Mouse (Mus musculus): ENCODE data around the gene Lhfpl2. TPM values are rescaled to one million over a fixed set of nuclear protein-coding genes. Genes with fewer than 3 reads are reported as not detected.

The Lhfpl2 gene
- polyA plus RNA-seq, 1 experiment from 2014 or later: 11.9 TPM

DNA sequence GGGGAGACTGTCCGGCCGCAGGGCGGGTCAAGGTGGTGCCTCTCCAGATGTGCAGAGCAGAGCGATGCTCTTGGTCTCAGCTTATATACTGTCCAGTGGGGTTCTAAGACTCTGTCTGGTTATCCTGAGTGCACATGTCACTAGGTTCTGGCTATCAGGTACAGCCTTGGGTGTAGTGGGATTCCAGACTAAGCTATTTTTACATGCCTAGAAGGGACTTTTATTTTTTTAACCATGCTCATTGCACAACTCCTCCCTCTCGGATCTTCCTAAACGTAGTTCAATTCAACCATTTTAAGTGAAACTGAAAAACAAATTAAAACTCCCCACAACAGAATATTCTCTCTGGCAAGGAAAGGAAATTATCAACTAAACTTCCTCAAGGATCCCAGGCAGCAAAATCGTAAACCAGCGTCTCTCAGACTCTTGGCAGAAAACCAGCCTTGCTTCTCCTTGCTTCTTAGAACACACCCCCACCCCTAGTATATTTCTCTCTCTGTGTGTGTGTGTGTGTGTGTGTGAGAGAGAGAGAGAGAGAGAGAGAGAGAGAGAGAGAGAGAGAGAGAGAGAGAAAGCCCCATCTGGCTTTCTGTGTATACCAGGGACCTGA is 47.4 kb downstream of the Lhfpl2 start:
- H3K4me1 ChIP-seq (replicated peaks): no peaks in the 10 kb centered on the region
- no peak for ATAC-seq
- WGBS: 91% methylated on average over 8 of the region's 8 CpGs

DNA sequence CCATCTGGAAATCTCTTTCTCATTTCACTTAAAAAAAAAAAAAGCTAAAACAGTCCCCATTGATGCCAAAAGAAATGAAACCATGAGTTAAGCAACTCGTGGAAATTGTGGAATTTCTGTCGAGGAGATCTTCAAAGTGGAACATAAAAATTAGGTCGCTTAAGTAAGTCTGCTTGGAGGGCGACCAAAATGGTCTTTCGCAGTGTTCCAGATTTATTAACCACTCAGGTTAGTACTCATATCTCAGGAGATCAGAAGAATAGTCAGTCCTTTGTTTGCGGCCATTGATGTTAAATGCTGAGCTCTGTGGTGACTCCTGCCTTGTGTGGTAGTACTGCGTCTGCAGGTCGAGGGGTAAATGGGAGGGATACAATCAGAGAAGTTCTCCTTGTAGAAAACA is 48.8 kb downstream of the Lhfpl2 start:
- no peak overlapping the region for H3K4me3 ChIP-seq (replicated peaks)
- H3K27ac ChIP-seq: no peak overlapping the region
- no peak overlapping the region for H3K4me2 ChIP-seq (replicated peaks)
- H3K27me3 ChIP-seq: no peaks in the 10 kb centered on the region
- no peaks in the 10 kb centered on the region for H3K9me3 ChIP-seq
- whole genome bisulfite sequencing: 93% methylated on average over 8 of the region's 8 CpGs
- H3K9ac ChIP-seq (replicated peaks): no peak overlapping the region
- no peaks in the 10 kb centered on the region for H3K36me3 ChIP-seq
- no peaks in the 10 kb centered on the region for H3K4me1 ChIP-seq (replicated peaks)
- ATAC-seq: no peak

More for the DNA sequence above, 47.4 kb downstream of the Lhfpl2 start:
- no peak overlapping the region for H3K9ac ChIP-seq (replicated peaks)
- H3K4me3 ChIP-seq (replicated peaks): no peak overlapping the region
- H3K9me3 ChIP-seq: no peaks in the 10 kb centered on the region
- H3K27me3 ChIP-seq: no peaks in the 10 kb centered on the region
- H3K36me3 ChIP-seq: no peaks in the 10 kb centered on the region
- H3K4me2 ChIP-seq (replicated peaks): no peak overlapping the region
- no peak overlapping the region for H3K27ac ChIP-seq

DNA sequence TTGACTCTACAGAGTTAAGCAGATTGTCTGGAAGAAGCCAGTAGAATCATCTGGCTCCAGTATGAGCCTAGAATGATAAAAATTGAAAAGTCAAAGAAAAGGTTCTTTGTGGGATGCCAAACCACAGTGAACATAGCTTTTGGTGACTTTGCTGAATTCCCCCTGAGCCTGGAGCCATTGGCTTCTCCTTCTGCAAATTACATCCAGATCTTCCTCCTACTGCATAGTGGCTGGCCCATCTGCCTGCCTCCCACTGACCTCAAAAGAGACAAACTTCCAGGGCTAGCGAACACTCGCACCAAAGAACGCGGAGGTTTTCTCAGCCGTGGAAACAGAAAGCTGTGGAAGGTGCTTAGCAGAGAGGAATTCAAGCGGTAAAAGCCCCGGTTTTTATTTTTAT is 49.4 kb downstream of the Lhfpl2 start:
- H3K4me2 ChIP-seq (replicated peaks): no peak overlapping the region
- no peak overlapping the region for H3K4me3 ChIP-seq (replicated peaks)
- H3K27me3 ChIP-seq: no peaks in the 10 kb centered on the region
- no peaks in the 10 kb centered on the region for H3K9me3 ChIP-seq
- no peak overlapping the region for H3K9ac ChIP-seq (replicated peaks)
- 96% methylated on average over 7 of the region's 7 CpGs for WGBS
- no peak for ATAC-seq
- no peaks in the 10 kb centered on the region for H3K36me3 ChIP-seq
- no peaks in the 10 kb centered on the region for H3K4me1 ChIP-seq (replicated peaks)
- no peak overlapping the region for H3K27ac ChIP-seq

DNA sequence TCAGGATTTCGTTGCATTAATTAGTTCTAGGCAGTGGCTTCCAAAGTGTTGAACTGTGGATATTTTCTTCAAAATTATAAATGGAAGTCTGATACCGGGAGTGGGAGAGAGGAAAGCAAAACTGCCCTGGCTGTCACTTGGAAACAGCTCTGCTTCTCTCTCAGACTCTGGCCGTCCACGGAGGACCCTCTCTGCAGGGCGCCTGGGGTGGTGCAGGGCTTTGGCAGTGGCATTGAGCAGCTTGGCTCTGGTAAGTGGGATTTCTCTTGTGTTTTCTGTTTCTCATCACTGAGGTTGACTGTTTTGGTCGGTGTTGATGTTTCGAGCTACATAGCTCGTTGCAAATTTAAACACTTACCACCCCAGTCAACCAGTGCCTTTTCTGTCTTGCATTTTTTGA is 53.0 kb downstream of the Lhfpl2 start:
- Histone ChIP-seq H3K9me3 (no peaks in the 10 kb centered on the region), H3K36me3 (no peaks in the 10 kb centered on the region), H3K27me3 (no peaks in the 10 kb centered on the region), H3K4me2 (replicated peaks) (no peak overlapping the region), H3K4me3 (replicated peaks) (no peak overlapping the region), H3K9ac (replicated peaks) (no peak overlapping the region), H3K27ac (no peak overlapping the region), H3K4me1 (replicated peaks) (no peaks in the 10 kb centered on the region)
- WGBS: 86% methylated on average over 8 of the region's 8 CpGs
- ATAC-seq: no peak

DNA sequence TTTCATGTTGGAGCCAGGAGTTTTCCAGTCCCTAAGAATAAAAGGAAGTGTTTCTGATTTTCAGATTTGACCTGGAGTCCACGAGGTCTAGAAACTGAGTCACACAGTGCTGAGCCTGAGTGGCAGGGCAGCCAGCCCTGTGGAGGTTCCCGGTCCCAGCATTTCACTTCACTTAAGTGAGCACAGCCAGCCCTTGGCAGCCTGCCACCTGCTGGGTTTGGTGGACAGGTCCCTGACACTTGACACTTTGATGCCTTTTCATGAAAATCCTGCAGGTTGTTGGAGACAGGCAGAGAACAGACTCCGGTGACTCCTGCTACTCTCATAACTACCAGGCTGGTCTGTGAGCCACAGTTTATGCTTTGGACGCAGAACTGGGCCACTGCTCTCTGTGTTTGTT is 57.9 kb downstream of the Lhfpl2 start:
- no peaks in the 10 kb centered on the region; the same call in 1 of the 2 replicates for H3K9me3 ChIP-seq
- no peaks in the 10 kb centered on the region for H3K4me1 ChIP-seq (replicated peaks)
- no peak overlapping the region for H3K9ac ChIP-seq (replicated peaks)
- H3K4me3 ChIP-seq (replicated peaks): no peak overlapping the region
- no peak overlapping the region for H3K27ac ChIP-seq
- no peaks in the 10 kb centered on the region for H3K36me3 ChIP-seq
- WGBS: 67% methylated on average over 4 of the region's 4 CpGs
- H3K27me3 ChIP-seq: no peaks in the 10 kb centered on the region
- no peak for ATAC-seq
- H3K4me2 ChIP-seq (replicated peaks): no peak overlapping the region

DNA sequence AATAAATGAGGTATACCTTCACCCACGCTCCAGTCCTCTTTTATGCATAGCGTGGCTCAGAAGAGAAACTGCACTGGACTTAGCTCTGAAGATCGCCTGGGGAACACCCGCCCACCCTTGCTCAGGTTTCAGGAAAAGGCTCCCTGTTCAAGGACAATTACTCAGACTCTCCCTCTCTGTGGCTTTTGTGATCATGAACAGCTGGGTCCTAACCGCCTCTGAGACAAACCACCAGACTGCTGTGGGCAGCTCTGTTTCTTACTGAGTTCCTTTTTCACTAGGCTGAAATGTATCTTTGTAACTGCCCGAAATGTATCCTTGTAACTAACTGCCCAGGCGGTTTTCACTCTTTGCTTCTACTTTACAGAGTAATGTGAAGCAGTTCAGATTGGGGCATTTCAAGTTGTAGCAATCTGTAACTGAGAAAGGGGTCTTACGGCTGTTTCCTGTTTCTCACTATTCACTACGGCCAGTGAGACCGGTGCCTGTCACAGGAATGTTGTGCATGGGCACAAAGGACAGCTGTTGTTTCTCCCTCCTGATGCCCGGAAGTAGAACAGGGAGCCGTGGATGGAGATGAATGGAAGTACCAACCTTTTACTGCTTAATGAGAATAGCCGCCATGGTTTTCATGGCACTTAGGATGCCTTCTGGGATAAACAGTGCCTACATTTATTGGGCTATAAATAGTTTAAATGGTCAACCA is 59.3 kb downstream of the Lhfpl2 start:
- no peak for ATAC-seq
- Histone ChIP-seq H3K4me1 (replicated peaks) (no peaks in the 10 kb centered on the region), H3K4me2 (replicated peaks) (no peak overlapping the region), H3K27me3 (no peaks in the 10 kb centered on the region), H3K9me3 (no peaks in the 10 kb centered on the region; the same call in 1 of the 2 replicates), H3K4me3 (replicated peaks) (no peak overlapping the region), H3K9ac (replicated peaks) (no peak overlapping the region), H3K36me3 (no peaks in the 10 kb centered on the region), H3K27ac (no peak overlapping the region)
- WGBS: 84% methylated on average over 13 of the region's 13 CpGs

DNA sequence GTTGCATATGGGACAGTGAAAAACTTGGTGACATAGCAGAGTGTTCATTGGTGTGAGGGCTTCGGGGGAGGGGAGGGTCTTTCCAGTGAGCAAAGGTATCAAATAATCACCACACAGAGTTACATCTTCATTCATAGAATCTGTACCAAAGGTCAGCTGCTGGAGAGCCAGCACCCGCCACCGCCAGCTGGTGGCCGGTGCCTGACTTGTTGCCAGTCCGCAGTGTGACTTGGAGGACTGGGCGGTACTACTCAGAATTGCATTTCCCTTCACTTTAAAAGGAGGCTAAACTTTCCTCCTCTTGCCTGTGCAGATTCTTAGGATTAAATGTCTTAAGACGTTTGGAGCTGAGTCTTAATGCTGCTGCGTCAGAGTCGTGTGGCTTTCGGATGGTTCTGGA is 59.9 kb downstream of the Lhfpl2 start:
- Histone ChIP-seq H3K9me3 (no peaks in the 10 kb centered on the region; the same call in 1 of the 2 replicates), H3K27ac (no peak overlapping the region), H3K4me1 (replicated peaks) (no peaks in the 10 kb centered on the region), H3K36me3 (no peaks in the 10 kb centered on the region), H3K27me3 (no peaks in the 10 kb centered on the region), H3K4me3 (replicated peaks) (no peak overlapping the region), H3K9ac (replicated peaks) (no peak overlapping the region), H3K4me2 (replicated peaks) (no peak overlapping the region)
- ATAC-seq: no peak
- 95% methylated on average over 10 of the region's 10 CpGs for WGBS

DNA sequence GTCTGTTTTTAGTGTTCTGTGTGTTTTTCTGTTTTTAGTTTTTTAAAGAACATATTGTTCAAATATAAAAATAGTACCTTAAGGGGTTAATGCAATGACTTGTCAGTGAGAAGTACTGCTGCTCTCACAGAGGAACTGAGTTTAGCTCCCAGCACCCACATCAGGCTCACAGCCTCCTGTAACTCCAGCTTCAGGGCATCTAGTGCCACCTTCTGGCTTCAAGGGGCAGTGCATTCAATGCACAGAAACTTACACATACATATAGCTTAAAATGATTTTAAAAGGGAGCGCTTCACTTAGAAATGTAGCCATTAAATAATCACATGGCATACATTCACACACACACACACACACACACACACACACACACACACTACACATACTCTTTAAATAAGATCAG is 60.5 kb downstream of the Lhfpl2 start:
- WGBS: 96% methylated on average over 1 of the region's 1 CpGs
- no peaks in the 10 kb centered on the region; the same call in 1 of the 2 replicates for H3K9me3 ChIP-seq

DNA sequence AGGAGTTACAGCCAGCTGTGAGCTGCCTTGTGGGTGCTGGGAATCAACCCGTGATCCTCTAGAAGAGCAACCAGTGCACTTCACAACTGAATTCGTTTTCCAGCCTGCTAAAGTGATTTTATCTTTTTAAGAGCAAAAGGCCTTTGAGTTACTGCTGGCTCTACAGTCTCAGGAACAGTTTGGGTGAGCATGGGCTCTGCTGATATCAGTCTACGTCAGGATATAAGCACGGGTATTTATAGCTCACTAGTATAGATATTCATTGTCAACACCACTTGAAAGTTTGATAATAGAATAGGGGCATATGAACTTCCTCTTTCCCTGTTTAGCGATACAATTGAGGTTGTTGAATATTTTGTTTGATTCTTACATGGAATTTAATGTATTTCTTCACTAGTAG is 61.7 kb downstream of the Lhfpl2 start:
- H3K27me3 ChIP-seq: no peaks in the 10 kb centered on the region
- H3K27ac ChIP-seq: no peak overlapping the region
- no peak overlapping the region for H3K9ac ChIP-seq (replicated peaks)
- no peaks in the 10 kb centered on the region for H3K4me1 ChIP-seq (replicated peaks)
- H3K9me3 ChIP-seq: no peaks in the 10 kb centered on the region; the same call in 1 of the 2 replicates
- ATAC-seq: no peak
- WGBS: 96% methylated on average over 5 of the region's 5 CpGs
- no peaks in the 10 kb centered on the region for H3K36me3 ChIP-seq
- H3K4me2 ChIP-seq (replicated peaks): no peak overlapping the region
- H3K4me3 ChIP-seq (replicated peaks): no peak overlapping the region

More for the DNA sequence above, 60.5 kb downstream of the Lhfpl2 start:
- Histone ChIP-seq H3K27ac (no peak overlapping the region), H3K4me1 (replicated peaks) (no peaks in the 10 kb centered on the region), H3K4me2 (replicated peaks) (no peak overlapping the region), H3K9ac (replicated peaks) (no peak overlapping the region), H3K4me3 (replicated peaks) (no peak overlapping the region), H3K36me3 (no peaks in the 10 kb centered on the region), H3K27me3 (no peaks in the 10 kb centered on the region)
- ATAC-seq: no peak

DNA sequence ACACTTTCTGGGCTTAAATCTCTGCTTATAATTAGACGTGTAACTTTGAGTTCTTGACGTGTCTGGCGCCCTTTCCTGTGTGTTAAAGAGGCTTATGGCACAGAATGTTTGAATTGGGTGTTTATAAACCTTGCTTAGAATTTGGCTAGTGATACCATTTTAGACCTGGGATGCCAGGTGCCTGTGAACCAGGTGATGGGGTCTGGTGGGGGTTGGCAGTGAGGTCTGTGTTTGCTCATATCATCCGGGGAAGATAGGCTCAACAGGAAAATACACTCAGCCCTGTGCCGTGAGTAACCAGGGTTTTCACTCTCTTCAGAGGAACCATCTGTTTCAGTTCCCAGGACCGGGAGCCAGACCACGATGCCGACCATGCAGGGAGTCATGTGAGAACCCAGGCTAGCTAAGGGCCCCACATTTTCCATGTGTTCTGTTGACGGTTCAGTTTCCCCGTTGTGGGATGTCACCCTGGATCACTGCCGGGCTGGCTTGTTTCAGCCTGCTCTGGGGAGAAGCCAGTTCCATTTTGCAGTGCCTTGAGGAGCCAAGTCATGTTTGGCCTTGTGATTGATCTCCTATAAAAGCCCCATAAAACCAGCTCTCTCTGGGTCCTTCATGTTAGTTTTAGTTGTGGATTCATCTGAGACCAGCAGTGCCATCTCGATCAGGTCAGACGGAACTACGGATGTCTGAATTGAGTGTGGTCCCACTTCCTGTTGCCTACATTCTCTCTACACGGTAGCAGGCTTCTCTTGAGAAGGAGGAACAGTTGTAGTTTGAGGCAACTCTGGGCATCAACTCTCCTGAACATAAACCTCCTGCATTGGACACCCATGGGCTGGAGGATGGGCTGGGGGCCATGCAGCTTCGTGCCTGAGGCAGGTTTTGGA is 65.4 kb downstream of the Lhfpl2 start:
- Histone ChIP-seq H3K9ac (replicated peaks) (no peak overlapping the region), H3K27me3 (no peaks in the 10 kb centered on the region), H3K4me3 (replicated peaks) (no peak overlapping the region), H3K36me3 (no peaks in the 10 kb centered on the region), H3K4me1 (replicated peaks) (no peaks in the 10 kb centered on the region), H3K27ac (no peak overlapping the region), H3K4me2 (replicated peaks) (no peak overlapping the region), H3K9me3 (no peaks in the 10 kb centered on the region)
- no peak for ATAC-seq
- WGBS: 93% methylated on average over 16 of the region's 16 CpGs

DNA sequence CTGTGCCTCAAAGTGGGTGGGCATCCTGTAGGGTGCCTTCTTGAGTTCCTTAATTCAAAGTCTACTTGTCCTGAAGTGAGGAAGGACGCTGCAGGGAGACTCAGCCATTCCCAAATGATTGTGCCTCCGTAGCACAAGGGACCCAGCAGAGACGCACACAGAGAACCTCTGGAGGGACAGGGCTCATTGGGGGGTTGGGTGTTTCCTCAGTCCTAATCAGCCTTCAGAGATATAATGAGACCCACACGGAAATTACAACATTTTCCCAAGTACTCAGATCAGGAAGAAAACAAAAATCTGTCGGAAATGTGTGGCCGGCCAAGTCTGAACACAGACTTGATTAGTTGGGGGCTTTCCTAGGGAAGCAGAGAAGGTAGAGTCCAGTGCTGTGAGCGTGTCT is 72.8 kb downstream of the Lhfpl2 start:
- Histone ChIP-seq H3K27me3 (no peaks in the 10 kb centered on the region), H3K4me2 (replicated peaks) (no peak overlapping the region), H3K27ac (no peak overlapping the region), H3K9ac (replicated peaks) (no peak overlapping the region), H3K4me1 (replicated peaks) (peaks cover 4% of the 10 kb centered on the region; the same call in 1 of the 2 replicates), H3K9me3 (no peaks in the 10 kb centered on the region), H3K36me3 (no peaks in the 10 kb centered on the region), H3K4me3 (replicated peaks) (no peak overlapping the region)
- 55% methylated on average over 7 of the region's 7 CpGs for WGBS
- ATAC-seq: no peak

DNA sequence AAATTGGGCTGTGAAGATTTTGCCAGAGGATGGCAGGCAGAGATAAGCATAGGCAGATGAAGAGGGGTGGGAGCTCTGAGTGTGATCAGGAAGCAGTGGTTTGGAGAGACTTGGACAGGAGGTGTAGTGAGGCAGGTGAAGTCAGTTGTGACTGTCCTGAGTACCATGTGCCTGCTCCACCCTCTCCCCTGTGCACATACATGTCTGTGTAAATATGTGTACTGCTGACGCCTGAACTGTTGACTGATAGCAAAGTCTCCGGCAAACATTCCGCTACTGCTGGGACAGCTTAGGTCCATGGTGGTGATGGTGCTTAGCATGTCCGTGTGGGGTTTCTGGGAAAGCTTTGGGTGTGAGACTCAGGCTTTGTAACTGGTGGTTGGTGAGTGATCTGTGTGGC is 73.5 kb downstream of the Lhfpl2 start:
- Histone ChIP-seq H3K27ac (no peak overlapping the region), H3K4me3 (replicated peaks) (no peak overlapping the region), H3K9ac (replicated peaks) (no peak overlapping the region), H3K9me3 (no peaks in the 10 kb centered on the region), H3K4me1 (replicated peaks) (peaks cover 9% of the 10 kb centered on the region; the same call in 1 of the 2 replicates), H3K36me3 (no peaks in the 10 kb centered on the region), H3K4me2 (replicated peaks) (no peak overlapping the region), H3K27me3 (no peaks in the 10 kb centered on the region)
- WGBS: 93% methylated on average over 4 of the region's 4 CpGs
- 0 out of 2 replicates have a peak, but pooled peaks have one; percentile 37 for ATAC-seq

Measured in midbrain, embryonic 13.5 days (tissue).